Mouse (Mus musculus) stomach, embryonic 15.5 days (tissue): Measurements from ENCODE around the gene Slc15a2. TPM values are rescaled to one million over a fixed set of nuclear protein-coding genes. Genes with fewer than 3 reads are reported as not detected.
A peak's percentile ranks its signal among the peaks of the same experiment; 100 is the strongest.

Experiments
- ATAC-seq: fragments of 200-750 bp; cut with Nextera tagmentation; 2 replicates; pipeline ENCODE4 v1.8.0; 2017; ENCODE audit warnings: low read depth, moderate number of reproducible peaks, moderate TSS enrichment; ENCODE audit not compliant: insufficient read depth, low FRiP score
- H3K27ac ChIP-seq: fragments of 300-500 bp; sonication (generic); 2 replicates; pipeline ENCODE4 v1.5.1; 2015; ENCODE audit warnings: mild to moderate bottlenecking, inconsistent platforms
- H3K27me3 ChIP-seq: fragments of 300-500 bp; sonication (generic); replicated peaks from 2 replicates; pipeline ENCODE4 v1.6.1; 2015; ENCODE audit warnings: inconsistent platforms
- H3K36me3 ChIP-seq: fragments of 300-500 bp; sonication (generic); 2 replicates; pipeline ENCODE4 v1.6.1; 2015; ENCODE audit warnings: inconsistent platforms
- H3K4me1 ChIP-seq: fragments of 300-500 bp; sonication (generic); 2 replicates; pipeline ENCODE4 v1.6.1; 2015; ENCODE audit warnings: inconsistent platforms
- H3K4me2 ChIP-seq: fragments of 300-500 bp; sonication (generic); 2 replicates; pipeline ENCODE4 v1.6.1; 2015; ENCODE audit warnings: mild to moderate bottlenecking, inconsistent platforms
- H3K4me3 ChIP-seq: fragments of 300-500 bp; sonication (generic); replicated peaks from 2 replicates; pipeline ENCODE4 v1.5.1; 2015; ENCODE audit warnings: inconsistent platforms
- H3K9ac ChIP-seq: fragments of 300-500 bp; sonication (generic); 2 replicates; pipeline ENCODE4 v1.6.1; 2015; ENCODE audit warnings: inconsistent platforms
- H3K9me3 ChIP-seq: fragments of 300-500 bp; sonication (generic); 2 replicates; pipeline ENCODE4 v1.6.1; 2016; ENCODE audit warnings: inconsistent platforms
- WGBS: fragments of 180-500 bp; shearing (Covaris S2); methylation state at CpG from one replicate; pipeline ENCODE4 v1.1.7; 2015; 5-methylcytosine and 5-hydroxymethylcytosine counted together
- polyA plus RNA-seq: library from polyadenylated mRNA; unstranded; fragments of >200 nt; fragmentation: Nextera tagmentation; extraction: Ambion mirVana; gene quantifications from 2 replicates; pipeline ENCODE4 v1.2.1, GENCODE M21; 2015

The Slc15a2 gene
- polyA plus RNA-seq, 1 experiment from 2014 or later: 3.4 TPM

- Histone ChIP-seq H3K9me3 (no peaks in the 10 kb centered on the region), H3K27me3 (no peaks in the 10 kb centered on the region), H3K4me3 (no peak overlapping the region), H3K4me1 (no peaks in the 10 kb centered on the region), H3K4me2 (no peak overlapping the region), H3K36me3 (no peaks in the 10 kb centered on the region), H3K9ac (no peak overlapping the region), H3K27ac (no peak overlapping the region)
- WGBS: 50% methylated on average over 2 of the region's 2 CpGs
- no peak for ATAC-seq
Observed at GRCm38 (mm10) chr16:36747767-36748166, 37.0 kb downstream of the Slc15a2 start.

- no peaks in the 10 kb centered on the region for H3K4me1 ChIP-seq
- no peaks in the 10 kb centered on the region for H3K36me3 ChIP-seq
- H3K27me3 ChIP-seq: no peaks in the 10 kb centered on the region
- 58% methylated on average over 4 of the region's 4 CpGs for whole genome bisulfite sequencing
- H3K27ac ChIP-seq: no peak overlapping the region
- no peak overlapping the region for H3K9ac ChIP-seq
- ATAC-seq: no peak
- no peaks in the 10 kb centered on the region for H3K9me3 ChIP-seq
- no peak overlapping the region for H3K4me3 ChIP-seq
- H3K4me2 ChIP-seq: no peak overlapping the region
Observed at GRCm38 (mm10) chr16:36747068-36747467, 37.7 kb downstream of the Slc15a2 start.

- Histone ChIP-seq H3K27ac (no peak overlapping the region), H3K4me2 (no peak overlapping the region), H3K9me3 (no peaks in the 10 kb centered on the region), H3K4me1 (no peaks in the 10 kb centered on the region), H3K36me3 (no peaks in the 10 kb centered on the region), H3K4me3 (no peak overlapping the region), H3K27me3 (no peaks in the 10 kb centered on the region), H3K9ac (no peak overlapping the region)
- peak; percentile 39; the same call in 1 of the 2 replicates for ATAC-seq
- 63% methylated on average over 8 of the region's 8 CpGs for WGBS
Observed at GRCm38 (mm10) chr16:36743580-36743979, 41.2 kb downstream of the Slc15a2 start.

GRCm38 (mm10) chr16:36739404-36739930 is 45.3 kb downstream of the Slc15a2 start:
- Histone ChIP-seq H3K4me1 (no peaks in the 10 kb centered on the region), H3K4me3 (no peak overlapping the region), H3K27ac (no peak overlapping the region), H3K27me3 (no peaks in the 10 kb centered on the region), H3K9me3 (no peaks in the 10 kb centered on the region), H3K9ac (no peak overlapping the region), H3K4me2 (no peak overlapping the region), H3K36me3 (no peaks in the 10 kb centered on the region)
- no peak for ATAC-seq
- WGBS: 35% methylated on average over 4 of the region's 4 CpGs

- Histone ChIP-seq H3K36me3 (no peaks in the 10 kb centered on the region), H3K27me3 (no peaks in the 10 kb centered on the region), H3K9ac (no peak overlapping the region), H3K4me2 (no peak overlapping the region), H3K4me1 (no peaks in the 10 kb centered on the region), H3K4me3 (no peak overlapping the region), H3K9me3 (no peaks in the 10 kb centered on the region), H3K27ac (no peak overlapping the region)
- no peak for ATAC-seq
- 68% methylated on average over 3 of the region's 3 CpGs for WGBS
Observed at GRCm38 (mm10) chr16:36735421-36735820, 49.3 kb downstream of the Slc15a2 start.

- no peak overlapping the region for H3K27ac ChIP-seq
- no peaks in the 10 kb centered on the region for H3K36me3 ChIP-seq
- no peak for ATAC-seq
- H3K9ac ChIP-seq: no peak overlapping the region
- H3K4me3 ChIP-seq: no peak overlapping the region
- H3K27me3 ChIP-seq: no peaks in the 10 kb centered on the region
- WGBS: 35% methylated on average over 1 of the region's 1 CpGs
- H3K4me1 ChIP-seq: no peaks in the 10 kb centered on the region
- no peak overlapping the region for H3K4me2 ChIP-seq
- no peaks in the 10 kb centered on the region for H3K9me3 ChIP-seq
Observed at GRCm38 (mm10) chr16:36733827-36734226, 50.9 kb downstream of the Slc15a2 start.

GRCm38 (mm10) chr16:36732572-36732971 is 52.2 kb downstream of the Slc15a2 start:
- Histone ChIP-seq H3K4me3 (no peak overlapping the region), H3K4me1 (no peaks in the 10 kb centered on the region)

GRCm38 (mm10) chr16:36728959-36729358 is 55.8 kb downstream of the Slc15a2 start:
- Histone ChIP-seq H3K4me3 (no peak overlapping the region), H3K4me2 (no peak overlapping the region), H3K4me1 (no peaks in the 10 kb centered on the region), H3K36me3 (no peaks in the 10 kb centered on the region), H3K9me3 (no peaks in the 10 kb centered on the region), H3K9ac (no peak overlapping the region), H3K27ac (no peak overlapping the region), H3K27me3 (no peaks in the 10 kb centered on the region)
- 86% methylated on average over 2 of the region's 2 CpGs for WGBS
- no peak for ATAC-seq

More at GRCm38 (mm10) chr16:36732572-36732971, 52.2 kb downstream of the Slc15a2 start:
- H3K27ac ChIP-seq: no peak overlapping the region
- ATAC-seq: no peak
- H3K4me2 ChIP-seq: no peak overlapping the region
- H3K9ac ChIP-seq: no peak overlapping the region
- no peaks in the 10 kb centered on the region for H3K27me3 ChIP-seq
- no peaks in the 10 kb centered on the region for H3K9me3 ChIP-seq
- H3K36me3 ChIP-seq: no peaks in the 10 kb centered on the region

GRCm38 (mm10) chr16:36723880-36724443 is 60.8 kb downstream of the Slc15a2 start:
- no peaks in the 10 kb centered on the region for H3K27me3 ChIP-seq
- H3K36me3 ChIP-seq: no peaks in the 10 kb centered on the region
- WGBS: 56% methylated on average over 3 of the region's 3 CpGs
- no peaks in the 10 kb centered on the region for H3K4me1 ChIP-seq
- no peak overlapping the region for H3K27ac ChIP-seq
- H3K4me3 ChIP-seq: no peak overlapping the region
- H3K9ac ChIP-seq: no peak overlapping the region
- H3K4me2 ChIP-seq: no peak overlapping the region
- H3K9me3 ChIP-seq: no peaks in the 10 kb centered on the region
- no peak for ATAC-seq

- Histone ChIP-seq H3K27me3 (no peaks in the 10 kb centered on the region), H3K9me3 (no peaks in the 10 kb centered on the region), H3K4me3 (no peak overlapping the region), H3K4me2 (no peak overlapping the region), H3K9ac (no peak overlapping the region), H3K36me3 (no peaks in the 10 kb centered on the region), H3K4me1 (no peaks in the 10 kb centered on the region), H3K27ac (no peak overlapping the region)
- WGBS: 21% methylated on average over 4 of the region's 4 CpGs
- no peak for ATAC-seq
Observed at GRCm38 (mm10) chr16:36722739-36723138, 62.0 kb downstream of the Slc15a2 start.

- no peaks in the 10 kb centered on the region for H3K4me1 ChIP-seq
- no peak overlapping the region for H3K4me3 ChIP-seq
- no peak for ATAC-seq
- H3K27ac ChIP-seq: no peak overlapping the region
- H3K36me3 ChIP-seq: no peaks in the 10 kb centered on the region
- H3K4me2 ChIP-seq: no peak overlapping the region
- H3K27me3 ChIP-seq: no peaks in the 10 kb centered on the region
- H3K9ac ChIP-seq: no peak overlapping the region
- H3K9me3 ChIP-seq: no peaks in the 10 kb centered on the region
- 69% methylated on average over 13 of the region's 13 CpGs for WGBS
Observed at GRCm38 (mm10) chr16:36720194-36721055, 64.3 kb downstream of the Slc15a2 start.

- ATAC-seq: no peak
- no peaks in the 10 kb centered on the region for H3K36me3 ChIP-seq
Observed at GRCm38 (mm10) chr16:36718637-36719036, 66.1 kb downstream of the Slc15a2 start.

More at GRCm38 (mm10) chr16:36718637-36719036, 66.1 kb downstream of the Slc15a2 start:
- H3K27ac ChIP-seq: no peak overlapping the region
- H3K27me3 ChIP-seq: no peaks in the 10 kb centered on the region
- no peaks in the 10 kb centered on the region for H3K9me3 ChIP-seq
- no peaks in the 10 kb centered on the region for H3K4me1 ChIP-seq
- H3K4me2 ChIP-seq: no peak overlapping the region
- H3K4me3 ChIP-seq: no peak overlapping the region
- H3K9ac ChIP-seq: no peak overlapping the region
